Mouse (Mus musculus): ENCODE measurements around the gene Psma6. TPM values are rescaled to one million over a fixed set of nuclear protein-coding genes. Genes with fewer than 3 reads are reported as not detected.

The Psma6 gene
- polyA plus RNA-seq, 1 experiment from 2014 or later = 448 TPM

GRCm38 (mm10) chr12:55429956-55430355 lies 45.9 kb downstream of the Psma6 start:
- Histone ChIP-seq H3K4me3 (replicated peaks; ENCODE audit: low read depth, low read length) (no peak overlapping the region), H3K36me3 (ENCODE audit: control insufficient read depth, insufficient read depth, low read length) (no peaks in the 10 kb centered on the region), H3K4me1 (ENCODE audit: control insufficient read depth, insufficient read depth, low read length) (no peaks in the 10 kb centered on the region), H3K9me3 (ENCODE audit: control insufficient read depth, low read length) (no peaks in the 10 kb centered on the region), H3K9ac (replicated peaks; ENCODE audit: low read length) (no peak overlapping the region), H3K27ac (replicated peaks; ENCODE audit: low read depth, low read length) (no peak overlapping the region), H3K4me2 (ENCODE audit: low read length) (no peak overlapping the region), H3K27me3 (ENCODE audit: control insufficient read depth, insufficient read depth, low read length) (no peaks in the 10 kb centered on the region)
- DNase-seq (no peak), ATAC-seq (ENCODE audit: low FRiP score, low TSS enrichment) (no peak)
- WGBS = 92% methylated on average over 4 of the region's 4 CpGs

DNA sequence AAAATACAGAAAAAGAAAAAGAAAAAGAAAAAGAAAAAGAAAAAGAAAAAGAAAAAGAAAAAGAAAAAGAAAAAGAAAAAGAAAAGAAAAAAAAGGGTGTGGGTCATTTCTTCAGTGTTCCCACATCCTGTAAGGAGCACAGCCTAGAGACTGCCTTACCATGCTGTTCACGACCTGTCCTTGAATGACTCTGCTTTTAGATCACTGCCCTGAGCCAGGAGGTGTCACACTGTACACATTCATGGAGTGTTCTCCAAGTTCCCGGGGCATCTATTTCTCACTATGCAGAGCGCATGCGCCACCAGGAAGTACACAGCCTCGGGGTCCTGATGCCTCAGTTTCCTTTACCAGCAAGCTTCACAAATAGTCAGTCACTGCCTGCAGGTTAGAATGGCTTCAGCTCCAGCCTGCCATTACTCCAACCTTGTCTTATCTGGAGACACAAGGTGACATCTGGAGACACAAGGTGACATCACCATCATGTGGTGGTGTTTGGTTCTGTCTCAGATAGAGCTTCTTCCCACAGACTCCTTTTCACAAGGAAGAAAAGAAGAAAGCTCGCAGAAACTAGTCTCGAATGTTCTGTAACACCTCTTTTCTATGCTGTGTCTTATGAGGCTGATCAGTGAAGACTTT lies 48.4 kb downstream of the Psma6 start:
- Histone ChIP-seq H3K4me3 (replicated peaks; ENCODE audit: low read depth, low read length) (no peak overlapping the region), H3K4me2 (ENCODE audit: low read length) (no peak overlapping the region), H3K4me1 (ENCODE audit: control insufficient read depth, insufficient read depth, low read length) (no peaks in the 10 kb centered on the region), H3K9me3 (ENCODE audit: control insufficient read depth, low read length) (no peaks in the 10 kb centered on the region), H3K36me3 (ENCODE audit: control insufficient read depth, insufficient read depth, low read length) (no peaks in the 10 kb centered on the region), H3K27ac (replicated peaks; ENCODE audit: low read depth, low read length) (no peak overlapping the region), H3K27me3 (ENCODE audit: control insufficient read depth, insufficient read depth, low read length) (no peaks in the 10 kb centered on the region), H3K9ac (replicated peaks; ENCODE audit: low read length) (no peak overlapping the region)
- ATAC-seq (ENCODE audit: low FRiP score, low TSS enrichment) (no peak), DNase-seq (no peak)
- 95% methylated on average over 7 of the region's 7 CpGs for WGBS

- Histone ChIP-seq H3K4me3 (replicated peaks; ENCODE audit: low read depth, low read length) (no peak overlapping the region), H3K4me2 (ENCODE audit: low read length) (no peak overlapping the region), H3K36me3 (ENCODE audit: control insufficient read depth, insufficient read depth, low read length) (no peaks in the 10 kb centered on the region), H3K27me3 (ENCODE audit: control insufficient read depth, insufficient read depth, low read length) (no peaks in the 10 kb centered on the region), H3K4me1 (ENCODE audit: control insufficient read depth, insufficient read depth, low read length) (no peaks in the 10 kb centered on the region), H3K9ac (replicated peaks; ENCODE audit: low read length) (no peak overlapping the region), H3K9me3 (ENCODE audit: control insufficient read depth, low read length) (no peaks in the 10 kb centered on the region), H3K27ac (replicated peaks; ENCODE audit: low read depth, low read length) (no peak overlapping the region)
- no peak for DNase-seq
- ATAC-seq (ENCODE audit: low FRiP score, low TSS enrichment) = no peak
- 95% methylated on average over 8 of the region's 8 CpGs for WGBS
Observed at GRCm38 (mm10) chr12:55432920-55433284, 48.9 kb downstream of the Psma6 start.

DNA sequence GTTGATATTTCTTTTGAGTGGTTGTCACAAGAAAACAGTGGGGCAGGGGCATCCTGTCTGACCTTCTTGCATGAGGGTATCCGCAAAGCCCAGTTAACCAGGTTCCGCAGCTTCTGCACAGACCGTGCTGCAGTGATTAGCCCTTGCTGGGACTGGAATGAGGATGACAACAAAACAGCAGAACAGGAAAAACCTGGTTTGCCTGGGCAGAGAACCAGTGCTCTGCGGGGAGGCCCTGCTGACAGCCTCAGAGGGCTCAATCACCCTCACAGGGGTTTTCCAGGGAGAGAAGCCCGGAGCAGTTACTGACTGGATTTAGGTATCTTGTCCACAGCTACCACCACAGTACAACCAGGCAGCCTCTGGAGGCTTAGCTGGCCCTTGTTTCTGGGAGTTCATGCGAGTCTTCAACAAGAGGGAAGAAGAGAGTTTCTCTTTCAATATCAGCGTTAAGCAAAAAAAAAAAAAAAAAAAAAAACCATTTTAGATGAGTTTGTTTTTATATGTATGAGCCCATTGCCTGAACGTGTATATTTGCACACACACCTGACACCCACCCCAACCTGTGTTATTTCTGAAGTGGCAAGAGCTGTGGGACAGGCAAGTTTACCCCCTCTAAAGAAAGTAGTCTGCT lies 49.9 kb downstream of the Psma6 start:
- Histone ChIP-seq H3K4me3 (replicated peaks; ENCODE audit: low read depth, low read length) (no peak overlapping the region), H3K4me1 (ENCODE audit: control insufficient read depth, insufficient read depth, low read length) (peaks cover 7% of the 10 kb centered on the region), H3K27ac (replicated peaks; ENCODE audit: low read depth, low read length) (no peak overlapping the region), H3K9ac (replicated peaks; ENCODE audit: low read length) (no peak overlapping the region), H3K36me3 (ENCODE audit: control insufficient read depth, insufficient read depth, low read length) (no peaks in the 10 kb centered on the region), H3K27me3 (ENCODE audit: control insufficient read depth, insufficient read depth, low read length) (no peaks in the 10 kb centered on the region), H3K9me3 (ENCODE audit: control insufficient read depth, low read length) (no peaks in the 10 kb centered on the region), H3K4me2 (ENCODE audit: low read length) (no peak overlapping the region)
- WGBS = 37% methylated on average over 8 of the region's 8 CpGs
- DNase-seq = no peak
- no peak for ATAC-seq (ENCODE audit: low FRiP score, low TSS enrichment)

GRCm38 (mm10) chr12:55435080-55435479 lies 51.1 kb downstream of the Psma6 start:
- Histone ChIP-seq H3K4me2 (ENCODE audit: low read length) (no peak overlapping the region), H3K27me3 (ENCODE audit: control insufficient read depth, insufficient read depth, low read length) (no peaks in the 10 kb centered on the region), H3K9me3 (ENCODE audit: control insufficient read depth, low read length) (no peaks in the 10 kb centered on the region), H3K36me3 (ENCODE audit: control insufficient read depth, insufficient read depth, low read length) (no peaks in the 10 kb centered on the region), H3K27ac (replicated peaks; ENCODE audit: low read depth, low read length) (no peak overlapping the region), H3K9ac (replicated peaks; ENCODE audit: low read length) (no peak overlapping the region), H3K4me3 (replicated peaks; ENCODE audit: low read depth, low read length) (no peak overlapping the region), H3K4me1 (ENCODE audit: control insufficient read depth, insufficient read depth, low read length) (peaks cover 11% of the 10 kb centered on the region)
- 87% methylated on average over 1 of the region's 1 CpGs for WGBS
- no peak for DNase-seq
- ATAC-seq (ENCODE audit: low FRiP score, low TSS enrichment) = no peak

- WGBS = 77% methylated on average over 13 of the region's 13 CpGs
Observed at GRCm38 (mm10) chr12:55437122-55437826, 53.3 kb downstream of the Psma6 start.

DNA sequence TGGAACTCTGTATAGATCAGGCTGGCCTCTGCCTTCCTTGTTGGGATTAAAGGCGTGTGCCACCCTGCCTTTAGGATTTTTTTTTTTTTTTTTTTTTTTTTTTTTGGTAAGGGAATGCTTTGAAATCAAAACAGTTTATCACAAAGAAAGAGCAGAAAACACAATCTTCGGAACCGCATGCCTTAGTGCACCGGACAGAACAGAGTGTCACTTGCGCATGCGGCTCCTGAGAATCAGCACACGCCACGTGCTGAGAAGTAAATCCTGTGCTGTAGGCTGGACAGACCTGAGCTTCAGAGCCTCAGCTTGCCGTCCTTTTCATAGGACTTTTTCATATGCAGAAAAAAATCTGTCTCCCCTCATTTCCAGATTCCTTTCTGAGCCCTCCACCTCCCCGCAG lies 54.0 kb downstream of the Psma6 start:
- no peaks in the 10 kb centered on the region for H3K27me3 ChIP-seq (ENCODE audit: control insufficient read depth, insufficient read depth, low read length)
- DNase-seq (peak; percentile 14), ATAC-seq (ENCODE audit: low FRiP score, low TSS enrichment) (no peak)
- H3K36me3 ChIP-seq (ENCODE audit: control insufficient read depth, insufficient read depth, low read length) = no peaks in the 10 kb centered on the region
- no peaks in the 10 kb centered on the region for H3K9me3 ChIP-seq (ENCODE audit: control insufficient read depth, low read length)
- H3K4me3 ChIP-seq (replicated peaks; ENCODE audit: low read depth, low read length) = no peak overlapping the region
- 50% methylated on average over 10 of the region's 10 CpGs for WGBS
- H3K4me2 ChIP-seq (ENCODE audit: low read length) = peak overlapping the region; percentile 44
- H3K4me1 ChIP-seq (ENCODE audit: control insufficient read depth, insufficient read depth, low read length) = peaks cover 11% of the 10 kb centered on the region
- H3K27ac ChIP-seq (replicated peaks; ENCODE audit: low read depth, low read length) = peak overlapping the region; percentile 73
- H3K9ac ChIP-seq (replicated peaks; ENCODE audit: low read length) = peak overlapping the region; percentile 26; the same call in 1 of the 2 replicates

More at GRCm38 (mm10) chr12:55437122-55437826, 53.3 kb downstream of the Psma6 start:
- no peak overlapping the region for H3K9ac ChIP-seq (replicated peaks; ENCODE audit: low read length)
- H3K36me3 ChIP-seq (ENCODE audit: control insufficient read depth, insufficient read depth, low read length) = no peaks in the 10 kb centered on the region
- H3K4me2 ChIP-seq (ENCODE audit: low read length) = no peak overlapping the region
- H3K27me3 ChIP-seq (ENCODE audit: control insufficient read depth, insufficient read depth, low read length) = no peaks in the 10 kb centered on the region
- no peak overlapping the region for H3K27ac ChIP-seq (replicated peaks; ENCODE audit: low read depth, low read length)
- no peak for DNase-seq
- no peak overlapping the region for H3K4me3 ChIP-seq (replicated peaks; ENCODE audit: low read depth, low read length)
- no peaks in the 10 kb centered on the region for H3K9me3 ChIP-seq (ENCODE audit: control insufficient read depth, low read length)
- no peak for ATAC-seq (ENCODE audit: low FRiP score, low TSS enrichment)
- H3K4me1 ChIP-seq (ENCODE audit: control insufficient read depth, insufficient read depth, low read length) = peaks cover 11% of the 10 kb centered on the region

DNA sequence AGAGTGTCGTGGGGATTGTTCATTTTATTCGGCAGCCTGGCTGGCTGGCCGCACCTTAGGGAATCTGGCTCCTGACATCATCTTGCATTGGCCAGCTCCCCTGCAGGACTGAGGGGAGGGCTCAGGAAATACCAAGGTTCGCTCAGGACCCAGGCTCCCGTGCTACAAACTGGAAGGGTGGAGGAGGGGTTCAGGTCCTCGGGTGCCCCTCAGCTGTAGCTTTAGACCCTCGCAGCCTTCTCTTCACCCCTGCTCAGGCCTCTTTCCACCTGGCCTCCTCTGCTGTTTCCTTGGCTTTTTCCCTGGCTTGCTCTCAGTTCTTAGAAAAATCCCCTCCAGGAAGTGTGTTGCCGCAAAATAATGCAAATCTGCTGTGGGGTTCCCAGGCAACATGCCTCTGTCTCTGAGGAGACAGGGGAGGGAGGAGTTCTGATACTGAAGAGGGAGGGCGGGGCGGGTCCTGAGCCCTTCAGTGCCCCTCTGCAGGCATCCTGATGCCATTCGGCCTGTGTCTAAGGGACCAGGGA lies 54.7 kb downstream of the Psma6 start:
- Histone ChIP-seq H3K27me3 (ENCODE audit: control insufficient read depth, insufficient read depth, low read length) (no peaks in the 10 kb centered on the region), H3K4me2 (ENCODE audit: low read length) (peak overlapping the region; percentile 44), H3K27ac (replicated peaks; ENCODE audit: low read depth, low read length) (peak overlapping the region; percentile 73), H3K36me3 (ENCODE audit: control insufficient read depth, insufficient read depth, low read length) (no peaks in the 10 kb centered on the region), H3K4me1 (ENCODE audit: control insufficient read depth, insufficient read depth, low read length) (peaks cover 11% of the 10 kb centered on the region), H3K9ac (replicated peaks; ENCODE audit: low read length) (peak overlapping the region; percentile 26; the same call in 1 of the 2 replicates), H3K9me3 (ENCODE audit: control insufficient read depth, low read length) (no peaks in the 10 kb centered on the region), H3K4me3 (replicated peaks; ENCODE audit: low read depth, low read length) (no peak overlapping the region)
- DNase-seq (peak; percentile 74), ATAC-seq (ENCODE audit: low FRiP score, low TSS enrichment) (peak; percentile 68; the same call in 1 of the 2 replicates)
- 3% methylated on average over 11 of the region's 11 CpGs for WGBS

All from midbrain, embryonic 14.5 days (tissue).